Mouse (Mus musculus) small intestine, adult 2 months (tissue): ENCODE data around the gene Spata7.

Source experiments
- CTCF ChIP-seq: fragments of 200-500 bp; IDR thresholded peaks from 2 replicates; pipeline ENCODE4 v1.5.1; 2012; ENCODE audit warnings: low read depth, mild to moderate bottlenecking, control low read depth, inconsistent platforms, low read length, moderate library complexity, mixed read lengths; ENCODE audit not compliant: insufficient replicate concordance, insufficient read length; ENCODE audit errors: extremely low read depth
- POLR2A ChIP-seq: fragments of 200-500 bp; IDR thresholded peaks from 2 replicates; pipeline ENCODE4 v1.6.1; 2012; ENCODE audit warnings: low read depth, mild to moderate bottlenecking, control low read depth, inconsistent platforms, low read length, moderate library complexity

DNA sequence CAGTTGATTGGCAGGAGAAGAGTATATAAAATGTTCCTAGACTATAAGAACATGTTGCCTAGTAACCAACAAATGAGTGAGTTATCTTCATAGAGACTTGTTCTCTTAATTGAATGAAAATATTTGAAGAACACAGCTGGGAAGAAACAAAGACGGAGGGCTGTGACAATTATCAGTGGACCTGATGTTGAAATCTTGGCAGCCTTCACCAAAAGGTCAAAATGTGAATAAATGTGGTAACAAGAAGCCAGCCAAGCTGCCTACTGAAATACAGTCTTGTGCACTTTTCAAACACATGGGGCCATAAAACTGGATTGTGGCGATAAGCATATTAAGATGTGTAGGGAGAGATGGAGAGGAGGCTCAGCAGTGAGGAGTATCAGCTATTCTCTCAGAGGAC is 8.5 kb upstream of the Spata7 start:
- TF ChIP-seq CTCF = no peak
- no peak for TF ChIP-seq POLR2A
